Mouse (Mus musculus) testis, adult 2 months (tissue): ENCODE results near the gene Kcnc4. TPM values are rescaled to one million over a fixed set of nuclear protein-coding genes. Genes with fewer than 3 reads are reported as not detected.

Experiments
- H3K27ac ChIP-seq: fragments of 200-500 bp; 2 replicates; pipeline ENCODE4 v1.5.1; 2012; ENCODE audit warnings: low read depth, low read length; ENCODE audit not compliant: control insufficient read depth, insufficient read depth
- H3K27me3 ChIP-seq: fragments of 200-500 bp; 2 replicates; pipeline ENCODE4 v1.6.1; 2012; ENCODE audit warnings: mild to moderate bottlenecking, low read length, moderate library complexity; ENCODE audit not compliant: control insufficient read depth, insufficient read depth
- H3K36me3 ChIP-seq: fragments of 200-500 bp; 2 replicates; pipeline ENCODE4 v1.6.1; 2012; ENCODE audit warnings: mild to moderate bottlenecking, low read length; ENCODE audit not compliant: control insufficient read depth, insufficient read depth
- H3K4me1 ChIP-seq: fragments of 200-500 bp; 2 replicates; pipeline ENCODE4 v1.6.1; 2012; ENCODE audit warnings: low read length; ENCODE audit not compliant: control insufficient read depth, insufficient read depth
- H3K4me3 ChIP-seq: fragments of 200-500 bp; 2 replicates; pipeline ENCODE4 v1.5.1; 2012; ENCODE audit warnings: low read depth, mild to moderate bottlenecking, low read length, moderate library complexity, mixed read lengths; ENCODE audit not compliant: control insufficient read depth
- CTCF ChIP-seq: fragments of 200-500 bp; IDR thresholded peaks from 2 replicates; pipeline ENCODE4 v1.5.1; 2012; ENCODE audit warnings: low read depth, mild to moderate bottlenecking, inconsistent platforms, low read length, moderate library complexity; ENCODE audit not compliant: control insufficient read depth, insufficient read depth, insufficient replicate concordance
- POLR2A ChIP-seq: fragments of 200-500 bp; IDR thresholded peaks from 2 replicates; pipeline ENCODE4 v1.6.1; 2012; ENCODE audit warnings: low read depth, mild to moderate bottlenecking, inconsistent platforms, low read length, moderate library complexity; ENCODE audit not compliant: control insufficient read depth
- polyA plus RNA-seq: library from polyadenylated mRNA; depleted of rRNA; stranded (reverse); fragments of >200 nt; gene quantifications from 2 replicates; pipeline ENCODE4 v1.2.3, GENCODE M21; 2012

The Kcnc4 gene
- polyA plus RNA-seq, 1 experiment = 0.07 TPM

DNA sequence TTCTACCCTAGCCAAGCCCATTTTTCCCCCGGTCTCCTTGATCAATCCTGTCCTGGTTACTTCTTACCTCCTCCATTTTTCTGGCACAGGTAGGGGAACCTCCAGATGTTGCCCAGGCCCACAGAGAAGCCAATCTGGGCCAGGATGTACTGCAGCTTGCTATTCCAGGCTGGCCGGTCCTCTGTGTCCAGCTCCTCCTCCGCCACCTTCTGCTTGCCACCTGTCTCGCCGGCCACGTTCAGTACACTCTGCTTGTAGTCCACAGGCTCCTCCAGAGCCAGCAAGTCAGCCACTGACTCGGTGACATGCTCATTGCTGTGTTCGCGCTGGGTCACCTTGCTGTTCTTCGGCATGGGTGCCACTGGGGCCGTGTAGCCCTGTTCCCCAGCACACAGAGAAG is 40.9 kb upstream of the Kcnc4 start:
- H3K27me3 ChIP-seq = no peaks in the 10 kb centered on the region

DNA sequence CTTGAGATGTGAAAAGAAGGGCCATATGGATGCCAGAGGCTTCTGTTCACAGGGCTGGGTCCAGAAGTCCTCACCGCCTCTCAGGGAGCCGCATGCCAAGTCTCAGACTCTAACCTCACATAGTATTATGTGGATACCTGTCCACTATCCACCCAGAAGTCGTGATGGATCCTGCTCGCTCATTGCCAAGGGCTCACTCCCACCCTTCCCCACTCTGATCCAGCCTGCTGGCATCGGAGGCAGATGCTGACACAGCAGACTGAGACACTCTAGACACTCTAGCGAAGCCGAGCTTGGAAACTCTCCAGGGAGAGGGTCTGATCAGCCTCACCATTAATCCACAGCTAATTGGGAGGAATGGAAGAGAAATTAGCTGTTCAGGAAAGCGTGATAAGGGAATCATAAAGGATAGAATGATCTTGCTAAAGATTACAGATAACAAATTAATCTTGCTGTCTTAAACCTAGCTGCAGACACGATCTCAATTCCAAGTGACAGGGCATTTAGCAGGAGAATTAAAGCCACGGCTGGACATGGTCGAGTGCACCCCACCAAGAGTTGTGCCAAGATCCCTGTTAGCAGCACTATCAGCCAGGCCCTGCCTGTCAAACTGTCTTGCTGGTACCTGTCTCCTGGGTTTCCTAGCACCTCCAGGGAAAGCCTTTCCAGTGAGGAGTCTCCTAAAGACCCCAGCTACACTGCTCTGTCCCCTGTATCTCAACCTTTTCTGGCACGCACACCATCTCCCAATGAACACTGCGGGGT is 36.9 kb upstream of the Kcnc4 start:
- H3K27me3 ChIP-seq = no peaks in the 10 kb centered on the region
- H3K4me1 ChIP-seq = no peaks in the 10 kb centered on the region
- H3K4me3 ChIP-seq = no peak overlapping the region
- H3K36me3 ChIP-seq = no peaks in the 10 kb centered on the region
- TF ChIP-seq CTCF = no peak
- no peak for TF ChIP-seq POLR2A
- no peak overlapping the region for H3K27ac ChIP-seq

More for the DNA sequence above, 40.9 kb upstream of the Kcnc4 start:
- H3K4me3 ChIP-seq = no peak overlapping the region
- H3K36me3 ChIP-seq = no peaks in the 10 kb centered on the region
- H3K27ac ChIP-seq = no peak overlapping the region
- TF ChIP-seq CTCF (no peak), POLR2A (no peak)
- no peaks in the 10 kb centered on the region for H3K4me1 ChIP-seq

DNA sequence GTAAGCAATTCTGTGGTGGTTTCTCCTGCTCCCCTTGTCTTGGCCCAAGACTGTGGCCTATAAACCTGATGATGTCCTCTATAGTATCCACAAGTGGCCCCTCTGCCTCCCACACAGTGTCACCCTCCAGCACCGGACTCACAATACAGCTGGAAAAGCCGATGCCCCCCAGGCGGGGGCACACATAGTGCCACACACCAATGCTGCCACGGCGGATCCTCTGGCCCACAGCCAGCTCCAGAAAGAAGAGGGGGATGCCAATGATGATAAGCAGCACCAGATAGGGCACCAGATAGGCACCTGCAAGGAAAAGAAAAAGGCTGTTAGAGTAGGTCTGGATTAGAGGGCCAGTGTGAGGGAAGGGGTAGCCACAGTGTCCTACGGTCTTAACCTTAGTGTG is 36.2 kb upstream of the Kcnc4 start:
- no peaks in the 10 kb centered on the region for H3K27me3 ChIP-seq
- no peak for TF ChIP-seq POLR2A
- TF ChIP-seq CTCF = no peak
- no peak overlapping the region for H3K27ac ChIP-seq
- no peaks in the 10 kb centered on the region for H3K4me1 ChIP-seq
- no peaks in the 10 kb centered on the region for H3K36me3 ChIP-seq
- no peak overlapping the region for H3K4me3 ChIP-seq

GRCm38 (mm10) chr3:107491459-107491858 is 32.1 kb upstream of the Kcnc4 start:
- no peaks in the 10 kb centered on the region for H3K36me3 ChIP-seq
- no peak overlapping the region for H3K27ac ChIP-seq
- H3K27me3 ChIP-seq = no peaks in the 10 kb centered on the region
- TF ChIP-seq CTCF (no peak), POLR2A (no peak)
- no peak overlapping the region for H3K4me3 ChIP-seq
- no peaks in the 10 kb centered on the region for H3K4me1 ChIP-seq

- Histone ChIP-seq H3K4me1 (no peaks in the 10 kb centered on the region), H3K36me3 (no peaks in the 10 kb centered on the region), H3K27ac (no peak overlapping the region), H3K27me3 (no peaks in the 10 kb centered on the region), H3K4me3 (no peak overlapping the region)
- TF ChIP-seq CTCF (no peak), POLR2A (no peak)
Observed at GRCm38 (mm10) chr3:107488637-107489036, 29.3 kb upstream of the Kcnc4 start.

DNA sequence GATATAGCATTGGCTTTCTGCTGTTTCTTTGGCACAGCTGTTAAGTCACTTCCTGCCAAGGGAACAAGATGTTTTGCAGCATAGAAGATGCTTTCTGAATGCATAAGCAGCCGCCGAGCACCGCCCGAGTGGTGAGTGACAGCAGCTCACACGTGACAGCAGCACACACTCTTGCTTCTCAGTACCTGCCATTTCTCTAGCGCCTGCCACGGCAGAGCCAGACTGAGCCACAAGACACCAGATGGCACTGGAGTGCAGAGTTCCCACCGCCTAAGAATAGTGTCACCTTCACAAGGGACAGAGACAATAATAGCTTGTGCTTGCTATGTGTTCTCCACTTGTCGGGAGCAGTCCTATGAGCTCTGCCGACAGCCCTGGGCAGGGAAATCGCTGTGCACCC is 23.9 kb upstream of the Kcnc4 start:
- H3K27me3 ChIP-seq = no peaks in the 10 kb centered on the region
- no peaks in the 10 kb centered on the region for H3K36me3 ChIP-seq
- TF ChIP-seq POLR2A (no peak), CTCF (no peak)

GRCm38 (mm10) chr3:107480660-107481059 is 21.3 kb upstream of the Kcnc4 start:
- no peak overlapping the region for H3K4me3 ChIP-seq
- H3K36me3 ChIP-seq = no peaks in the 10 kb centered on the region
- no peak overlapping the region for H3K27ac ChIP-seq
- no peaks in the 10 kb centered on the region for H3K27me3 ChIP-seq
- TF ChIP-seq POLR2A (no peak), CTCF (no peak)
- H3K4me1 ChIP-seq = no peaks in the 10 kb centered on the region

More for the DNA sequence above, 23.9 kb upstream of the Kcnc4 start:
- H3K4me3 ChIP-seq = no peak overlapping the region
- H3K27ac ChIP-seq = no peak overlapping the region
- no peaks in the 10 kb centered on the region for H3K4me1 ChIP-seq

DNA sequence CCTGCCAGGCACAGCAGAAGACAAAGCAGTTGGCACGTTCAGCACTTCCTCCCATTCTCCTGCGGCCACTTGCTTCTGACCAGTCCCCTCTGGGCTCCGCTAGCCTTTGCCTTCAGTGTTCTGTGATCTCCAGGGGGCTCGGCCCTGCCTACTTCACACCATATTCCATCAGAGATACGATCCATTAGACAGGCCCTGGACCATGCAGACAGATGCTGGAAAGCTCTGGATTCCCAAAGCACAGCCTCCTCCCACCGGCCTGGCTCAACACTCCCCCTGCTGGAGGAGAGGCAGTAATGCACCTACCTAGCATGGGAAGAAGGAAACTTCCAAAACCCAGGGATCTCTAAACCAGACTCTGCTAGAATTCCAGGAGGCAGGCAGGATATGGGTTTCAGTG is 12.8 kb upstream of the Kcnc4 start:
- H3K36me3 ChIP-seq = no peaks in the 10 kb centered on the region
- no peaks in the 10 kb centered on the region for H3K4me1 ChIP-seq
- no peak overlapping the region for H3K27ac ChIP-seq
- H3K4me3 ChIP-seq = no peak overlapping the region
- no peaks in the 10 kb centered on the region for H3K27me3 ChIP-seq
- TF ChIP-seq CTCF = peak; percentile 95
- no peak for TF ChIP-seq POLR2A
